Mouse (Mus musculus) G1E (cell line): ENCODE measurements around the gene Fut1. TPM values are rescaled to one million over a fixed set of nuclear protein-coding genes. Genes with fewer than 3 reads are reported as not detected.

Source experiments
- ATAC-seq: 2 replicates; pipeline ENCODE4 v1.8.0; 2016; ENCODE audit warnings: mild to moderate bottlenecking; ENCODE audit not compliant: insufficient number of reproducible peaks, poor library complexity, low FRiP score, severe bottlenecking; ENCODE audit errors: extremely low read depth
- DNase-seq: peaks from one replicate; pipeline ENCODE4 v3.0.0; 2012; ENCODE audit warnings: low spot score
- H3K27me3 ChIP-seq: 2 replicates; pipeline ENCODE4 v1.6.1; 2012; ENCODE audit warnings: mild to moderate bottlenecking, low read length, inconsistent platforms; ENCODE audit not compliant: insufficient read depth
- H3K36me3 ChIP-seq: replicated peaks from 2 replicates; pipeline ENCODE3; 2012; ENCODE audit warnings: mild to moderate bottlenecking, inconsistent platforms
- H3K4me1 ChIP-seq: 2 replicates; pipeline ENCODE4 v1.6.1; 2012; ENCODE audit warnings: low read depth, low read length, inconsistent platforms, mixed read lengths; ENCODE audit not compliant: insufficient read depth
- H3K4me3 ChIP-seq: 2 replicates; pipeline ENCODE4 v1.5.1; 2012; ENCODE audit warnings: low read depth, mild to moderate bottlenecking, inconsistent platforms, low read length, moderate library complexity, mixed read lengths
- H3K9me3 ChIP-seq: replicated peaks from 2 replicates; pipeline ENCODE4 v1.6.1; 2012; ENCODE audit warnings: inconsistent platforms
- CTCF ChIP-seq: IDR thresholded peaks from 2 replicates; pipeline ENCODE4 v1.5.1; 2012; ENCODE audit warnings: low read depth, low read length, inconsistent platforms, mixed read lengths
- GATA1 ChIP-seq: IDR thresholded peaks from 2 replicates; pipeline ENCODE4 v1.6.1; 2012; ENCODE audit warnings: borderline replicate concordance, low read length, inconsistent platforms, mixed read lengths
- GATA2 ChIP-seq: IDR thresholded peaks from 2 replicates; pipeline ENCODE4 v1.6.1; 2012; ENCODE audit warnings: low read depth, low read length, inconsistent platforms, borderline replicate concordance
- POLR2AphosphoS5 ChIP-seq: IDR thresholded peaks from 2 replicates; pipeline ENCODE4 v1.6.1; 2012; ENCODE audit warnings: low read depth, low read length, inconsistent platforms; ENCODE audit not compliant: insufficient replicate concordance
- TAL1 ChIP-seq: conservative IDR thresholded peaks from 2 replicates; pipeline ENCODE4 v1.6.1; 2012; ENCODE audit warnings: low read depth, low read length, inconsistent platforms, mixed read lengths
- polyA plus RNA-seq: library from polyadenylated mRNA; stranded (reverse); fragments of >175 nt; gene quantifications from 2 replicates; pipeline ENCODE4 v1.2.3, GENCODE M21; 2012
- total RNA-seq, 2 experiments: library from RNA; stranded (forward) in 1 of 2; stranded (reverse) in 1 of 2; fragments of 200-1000 nt in 1 of 2; fragments of >200 nt in 1 of 2; fragmentation: Nextera tagmentation in 1 of 2; gene quantifications; 2 replicates each; pipeline ENCODE4 v1.2.3; 2014 to 2017

The Fut1 gene
- total and polyA plus RNA-seq, 3 experiments = 0.16 TPM; not detected in 2

DNA sequence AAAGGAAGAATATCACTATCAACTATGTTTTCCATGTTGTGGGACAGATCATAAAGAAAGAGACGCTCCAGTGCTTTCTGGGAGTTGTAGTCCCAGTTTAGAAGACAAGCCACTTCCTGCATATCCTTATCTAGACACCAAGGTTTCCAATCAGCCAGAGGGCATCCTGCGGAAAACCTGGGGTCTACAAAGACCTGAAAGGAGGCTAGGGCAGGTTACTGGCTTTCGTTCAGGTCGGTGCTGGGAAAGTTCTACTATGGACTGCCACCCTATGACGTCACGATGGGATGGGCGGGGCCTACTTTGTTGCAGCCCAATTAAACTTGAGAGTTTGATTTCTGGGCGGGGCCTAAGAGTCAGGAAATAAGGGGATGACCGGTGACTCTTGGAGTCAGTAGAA, 4.4 kb downstream of the Fut1 start, which contains the start of gene Izumo1:
Gene Izumo1 (plus strand): TSS at position 369 of the 400 bp plus-strand sequence.
- peaks cover 37% of the 10 kb centered on the region for H3K27me3 ChIP-seq
- H3K4me1 ChIP-seq = no peaks in the 10 kb centered on the region
- ATAC-seq (no peak), DNase-seq (no peak)
- no peaks in the 10 kb centered on the region for H3K36me3 ChIP-seq
- H3K9me3 ChIP-seq = no peaks in the 10 kb centered on the region
- H3K4me3 ChIP-seq = no peak within 1 kb of the TSS
- TF ChIP-seq CTCF = no peak
- no peak for TF ChIP-seq TAL1
- no peak for TF ChIP-seq POLR2AphosphoS5
- no peak for TF ChIP-seq GATA1
- no peak for TF ChIP-seq GATA2

DNA sequence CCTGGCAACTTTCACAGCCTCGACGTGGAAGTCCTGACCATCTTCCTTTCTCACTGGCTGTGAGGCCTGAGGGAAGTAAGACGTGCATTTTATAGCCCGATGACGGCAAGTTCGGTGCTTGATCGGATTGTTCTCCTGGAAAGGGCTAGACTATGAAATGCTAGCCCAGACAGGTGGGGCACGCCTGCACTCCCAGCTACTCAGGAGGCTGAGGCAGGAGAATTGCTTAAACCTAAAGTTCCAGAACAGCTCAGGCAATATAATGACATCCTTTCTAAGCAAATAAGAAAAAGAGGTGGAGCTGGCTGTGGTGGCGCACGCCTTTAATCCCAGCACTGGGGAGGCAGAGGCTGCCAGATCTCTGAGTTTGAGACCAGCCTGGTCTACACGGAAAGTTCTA, 6.4 kb downstream of the Fut1 start:
- no peaks in the 10 kb centered on the region for H3K4me1 ChIP-seq
- peaks cover 3% of the 10 kb centered on the region for H3K9me3 ChIP-seq
- ATAC-seq = no peak
- peaks cover 24% of the 10 kb centered on the region for H3K27me3 ChIP-seq
- no peaks in the 10 kb centered on the region for H3K36me3 ChIP-seq
- no peak overlapping the region for H3K4me3 ChIP-seq
- TF ChIP-seq GATA1 (no peak), TAL1 (no peak), CTCF (no peak), GATA2 (no peak), POLR2AphosphoS5 (no peak)
- DNase-seq = no peak

DNA sequence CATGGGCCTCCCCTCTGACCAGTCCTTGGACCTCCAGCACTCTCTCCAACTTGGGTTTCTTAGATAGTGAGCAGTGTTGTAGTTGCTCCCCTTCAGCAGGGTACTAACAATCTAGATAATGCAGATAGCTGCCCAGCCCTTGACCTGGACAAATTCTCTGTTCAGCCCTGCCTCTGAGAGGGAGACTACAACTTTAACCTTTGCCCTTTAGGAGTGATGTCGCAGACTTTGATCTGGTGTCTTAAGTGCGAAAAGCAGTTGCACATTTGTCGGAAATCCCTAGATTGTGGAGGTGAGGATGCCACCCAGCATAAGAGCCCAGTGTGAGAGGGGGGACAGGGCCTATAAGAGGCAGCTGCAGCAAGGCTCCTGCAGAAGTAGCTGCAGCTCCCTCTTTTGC, 7.6 kb downstream of the Fut1 start:
- Histone ChIP-seq H3K36me3 (no peaks in the 10 kb centered on the region), H3K27me3 (peaks cover 18% of the 10 kb centered on the region), H3K4me3 (no peak overlapping the region), H3K9me3 (peaks cover 9% of the 10 kb centered on the region), H3K4me1 (no peaks in the 10 kb centered on the region)
- no peak for ATAC-seq
- DNase-seq = no peak
- TF ChIP-seq TAL1 (no peak), CTCF (no peak), GATA1 (no peak), GATA2 (no peak), POLR2AphosphoS5 (no peak)

DNA sequence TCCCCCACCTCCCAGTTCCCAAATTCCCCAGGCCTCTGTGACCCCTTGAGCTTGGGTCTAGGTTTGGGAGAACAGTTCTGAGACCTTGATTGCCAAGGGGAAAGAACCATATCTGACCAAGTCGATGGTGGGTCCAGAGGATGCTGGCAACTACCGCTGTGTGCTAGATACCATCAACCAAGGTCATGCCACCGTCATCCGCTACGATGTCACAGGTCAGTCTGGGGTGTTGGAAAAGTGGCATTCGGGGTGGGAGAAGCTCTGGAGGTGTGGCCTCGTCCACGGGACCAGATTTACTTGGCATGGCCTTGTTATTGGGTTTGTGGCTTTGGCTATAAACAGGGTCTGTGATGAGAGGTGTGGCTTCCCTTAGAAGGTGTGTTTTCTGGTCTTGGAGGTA, 8.4 kb downstream of the Fut1 start:
- TF ChIP-seq GATA1 (no peak), GATA2 (no peak), POLR2AphosphoS5 (no peak), CTCF (no peak), TAL1 (no peak)
- DNase-seq (no peak), ATAC-seq (no peak)
- peaks cover 9% of the 10 kb centered on the region for H3K9me3 ChIP-seq
- H3K36me3 ChIP-seq = no peaks in the 10 kb centered on the region
- H3K4me3 ChIP-seq = no peak overlapping the region
- H3K27me3 ChIP-seq = peaks cover 20% of the 10 kb centered on the region; the same call in 1 of the 2 replicates
- H3K4me1 ChIP-seq = no peaks in the 10 kb centered on the region

DNA sequence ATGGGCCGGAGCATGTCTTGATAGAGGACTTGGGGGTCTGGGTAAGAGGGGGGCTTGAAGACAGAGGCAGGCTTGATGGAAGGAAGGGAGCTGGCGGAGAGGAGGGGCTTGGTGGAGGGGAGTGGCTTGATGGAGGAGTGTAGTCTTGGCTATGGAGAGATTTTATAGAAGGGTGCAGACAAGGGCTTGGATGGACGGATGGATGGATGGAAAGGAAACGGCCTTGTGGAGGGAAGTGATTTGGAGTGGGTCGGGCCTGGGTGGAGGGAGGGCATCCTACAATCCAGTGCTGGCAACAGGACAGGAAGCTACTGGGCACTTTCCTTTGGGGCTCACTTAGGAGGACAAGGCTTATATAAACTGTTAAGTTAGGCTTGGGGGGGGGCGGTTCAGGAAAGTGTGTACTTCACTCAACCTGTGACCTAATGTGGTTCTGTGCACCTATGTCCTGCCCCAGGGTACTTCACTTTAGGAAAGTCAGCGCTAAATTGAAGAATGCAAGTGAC, 9.5 kb downstream of the Fut1 start:
- no peak for ATAC-seq
- Histone ChIP-seq H3K4me1 (no peaks in the 10 kb centered on the region), H3K9me3 (peaks cover 9% of the 10 kb centered on the region), H3K36me3 (no peaks in the 10 kb centered on the region), H3K4me3 (no peak overlapping the region), H3K27me3 (peaks cover 20% of the 10 kb centered on the region; the same call in 1 of the 2 replicates)
- DNase-seq = no peak
- TF ChIP-seq CTCF (no peak), GATA1 (no peak), GATA2 (no peak), POLR2AphosphoS5 (no peak), TAL1 (no peak)

DNA sequence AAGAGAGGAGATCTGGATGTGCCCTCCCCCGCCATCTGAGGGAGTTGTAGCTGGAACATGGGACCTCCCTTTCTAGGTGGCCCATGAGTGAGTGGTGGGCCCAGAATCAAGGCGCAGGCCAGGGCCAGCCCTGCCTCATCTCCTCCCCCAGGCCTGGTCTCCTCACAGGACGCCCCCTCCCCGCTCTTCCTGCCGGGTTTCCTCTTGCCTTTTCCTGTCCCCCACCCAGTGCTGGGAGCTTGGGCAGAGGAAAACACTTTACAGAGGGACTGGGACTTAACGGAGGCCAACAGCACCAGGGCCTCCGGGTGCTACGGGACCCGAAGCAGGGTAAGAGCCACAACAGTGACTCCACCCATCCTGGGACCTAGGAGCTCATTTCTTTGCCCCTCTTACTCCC, 10.2 kb downstream of the Fut1 start, which contains the start of gene Rasip1:
Gene Rasip1 (plus strand): TSS at position 228 of the 400 bp plus-strand sequence.
- no peak for ATAC-seq
- H3K36me3 ChIP-seq = no peaks in the 10 kb centered on the region
- TF ChIP-seq CTCF = no peak
- no peak for TF ChIP-seq POLR2AphosphoS5
- TF ChIP-seq GATA2 = no peak
- no peak for TF ChIP-seq TAL1
- TF ChIP-seq GATA1 = no peak
- H3K4me3 ChIP-seq = no peak within 1 kb of the TSS
- peaks cover 9% of the 10 kb centered on the region for H3K9me3 ChIP-seq
- peaks cover 20% of the 10 kb centered on the region; the same call in 1 of the 2 replicates for H3K27me3 ChIP-seq
- DNase-seq = no peak
- no peaks in the 10 kb centered on the region for H3K4me1 ChIP-seq
